Mouse (Mus musculus) cerebellum, adult 11-12 months (tissue): ENCODE results near the gene Gm42906.

Source experiments
- DNase-seq: peaks from one replicate; pipeline ENCODE4 v3.0.0; 2022

Gene Gm42906

GRCm38 (mm10) chr5:151142241-151142640, 285.7 kb downstream of the Gm42906 start:
- no peak for DNase-seq

GRCm38 (mm10) chr5:151137901-151138300, 290.1 kb downstream of the Gm42906 start:
- DNase-seq: no peak

- no peak for DNase-seq
Observed at GRCm38 (mm10) chr5:151137311-151137710, 290.7 kb downstream of the Gm42906 start.

DNA sequence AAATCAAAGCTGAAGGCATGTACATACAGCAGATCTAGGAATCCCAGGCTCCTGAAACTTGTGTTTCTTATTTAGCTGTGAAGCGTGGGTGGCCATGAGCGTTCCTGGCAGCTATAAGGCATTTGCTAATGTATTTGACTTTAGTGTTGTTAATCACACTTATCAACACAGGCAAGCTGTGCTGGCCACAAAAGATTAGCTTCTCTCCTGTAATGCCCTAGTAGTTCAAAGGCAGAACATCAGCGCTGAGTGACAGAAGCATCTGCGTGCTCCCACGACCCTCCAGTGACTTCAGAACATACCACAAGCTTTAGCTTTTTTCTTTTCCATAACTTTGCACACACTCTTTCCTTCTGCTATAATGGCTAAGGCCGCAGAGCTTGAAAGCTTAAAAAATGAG, 292.0 kb downstream of the Gm42906 start:
- DNase-seq: no peak

GRCm38 (mm10) chr5:151135078-151135826, 292.7 kb downstream of the Gm42906 start:
- no peak for DNase-seq

- no peak for DNase-seq
Observed at GRCm38 (mm10) chr5:151134202-151134601, 293.8 kb downstream of the Gm42906 start.

GRCm38 (mm10) chr5:151133744-151134143, 294.2 kb downstream of the Gm42906 start:
- no peak for DNase-seq

DNA sequence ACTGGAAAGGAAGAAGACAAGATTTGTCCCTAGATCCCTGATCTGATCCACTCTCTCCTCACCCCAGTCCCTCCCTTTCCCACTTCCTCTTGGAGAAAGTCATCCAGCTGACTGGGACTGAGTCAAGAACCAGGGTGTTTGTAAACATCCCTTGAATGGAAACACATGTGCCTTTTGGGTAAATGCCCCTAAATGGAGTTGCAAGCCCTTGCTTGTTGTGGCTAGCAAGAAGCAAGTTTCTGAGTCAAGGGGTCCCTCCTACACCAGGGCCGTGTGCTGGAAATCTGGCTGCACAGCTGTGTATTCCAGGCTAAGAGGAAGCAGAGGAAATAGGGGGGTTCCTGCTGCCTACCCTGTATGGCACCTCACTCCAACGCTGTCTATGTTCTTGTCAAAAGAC, 298.2 kb downstream of the Gm42906 start:
- no peak for DNase-seq

DNA sequence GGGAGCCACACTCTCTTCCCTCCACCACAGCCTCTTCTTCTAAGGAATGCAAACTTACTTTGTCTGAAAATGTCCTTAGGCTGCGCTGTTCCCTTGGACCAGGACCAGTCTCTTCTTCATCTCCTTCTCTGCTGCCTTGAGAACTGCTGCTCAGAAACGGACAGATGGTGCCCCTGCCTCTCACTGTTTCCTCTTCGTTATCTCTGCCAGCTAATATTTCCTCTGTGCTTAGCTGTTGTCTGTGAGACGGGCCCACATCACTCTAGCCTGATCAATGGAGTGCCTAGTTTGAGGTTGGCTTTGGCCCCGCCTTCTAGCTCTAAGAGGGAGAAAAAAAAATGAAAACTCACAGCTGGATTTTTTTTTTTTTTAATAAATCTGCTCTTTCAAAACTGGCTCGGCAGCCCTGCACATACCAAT, 300.7 kb downstream of the Gm42906 start:
- no peak for DNase-seq

- DNase-seq: no peak
Observed at GRCm38 (mm10) chr5:151126608-151127005, 301.4 kb downstream of the Gm42906 start.

- DNase-seq: no peak
Observed at GRCm38 (mm10) chr5:151125985-151126607, 301.9 kb downstream of the Gm42906 start.

DNA sequence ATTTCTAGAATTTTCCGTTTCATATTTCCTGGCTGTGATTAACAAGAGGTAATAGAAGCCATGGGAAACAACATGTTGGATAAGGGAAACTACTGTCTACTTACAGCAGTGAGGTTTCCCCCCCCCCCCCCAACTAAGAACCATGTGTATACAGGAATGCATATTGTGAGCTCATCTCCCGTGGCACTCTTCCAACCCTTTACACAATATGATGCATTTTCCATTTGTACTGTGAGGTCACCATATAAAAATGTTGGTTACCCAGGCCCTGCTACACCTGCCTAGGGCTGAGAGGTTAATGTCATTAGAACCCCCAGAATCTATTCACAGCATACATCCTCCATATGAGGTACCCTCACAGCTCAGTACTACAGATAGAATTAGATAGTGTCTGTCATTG, 310.1 kb downstream of the Gm42906 start:
- no peak for DNase-seq

GRCm38 (mm10) chr5:151116192-151116887, 311.6 kb downstream of the Gm42906 start:
- no peak for DNase-seq

DNA sequence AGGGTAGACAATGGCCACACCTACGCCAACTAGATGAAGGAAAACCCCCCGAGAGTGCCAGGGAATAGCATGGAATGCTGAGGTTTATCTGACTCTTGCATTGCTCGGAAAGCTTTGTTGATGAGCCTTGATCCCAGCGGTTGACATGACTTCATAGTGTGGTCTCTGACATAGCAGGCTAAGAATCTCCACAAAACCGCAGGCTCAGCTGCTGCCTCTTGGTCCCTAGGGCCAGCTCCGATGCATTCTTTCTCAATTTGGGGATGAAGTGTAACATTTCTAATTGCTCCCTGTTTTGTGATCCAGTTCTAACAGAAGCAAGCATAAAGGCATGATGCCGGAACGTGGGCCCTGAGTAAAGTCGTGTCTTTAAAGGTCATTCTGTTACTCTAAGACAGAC, 315.2 kb downstream of the Gm42906 start:
- DNase-seq: no peak

DNA sequence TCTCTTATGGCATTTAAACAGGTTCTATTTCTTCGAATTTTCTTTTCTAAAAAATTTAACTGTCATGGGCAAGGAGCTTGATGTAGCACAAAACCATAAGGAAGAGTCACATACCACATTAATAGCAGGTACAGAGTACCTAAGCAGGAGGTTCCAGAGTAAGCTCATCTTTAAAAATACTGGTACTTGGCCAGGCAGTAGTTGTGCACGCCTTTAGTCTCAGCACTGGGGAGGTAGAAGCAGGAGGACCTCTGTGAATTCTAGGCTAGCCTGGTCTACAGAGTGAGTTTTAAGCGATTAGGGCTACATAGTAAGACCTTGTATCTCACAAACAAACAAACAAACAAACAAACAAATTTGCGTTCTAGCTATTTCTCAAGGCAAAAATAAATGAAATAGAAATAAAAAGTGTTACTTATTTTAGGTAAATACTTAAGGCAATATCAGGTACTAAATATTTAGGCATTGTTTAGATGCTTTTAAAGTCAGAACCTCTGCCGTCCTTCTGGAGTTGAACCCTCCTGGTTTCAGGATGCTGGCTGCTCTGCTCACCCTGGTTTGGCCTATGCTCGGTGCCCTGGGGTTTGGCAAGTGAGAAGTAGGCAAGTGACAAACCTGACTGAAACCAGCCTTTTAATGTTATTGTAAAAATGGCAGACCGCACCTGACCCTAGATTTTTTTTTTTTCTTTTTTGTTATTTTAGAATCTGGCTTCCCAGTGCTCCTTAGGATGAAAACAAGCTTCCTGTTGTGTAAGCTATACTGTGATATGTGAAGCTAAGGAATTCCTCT, 316.7 kb downstream of the Gm42906 start:
- DNase-seq: no peak

DNA sequence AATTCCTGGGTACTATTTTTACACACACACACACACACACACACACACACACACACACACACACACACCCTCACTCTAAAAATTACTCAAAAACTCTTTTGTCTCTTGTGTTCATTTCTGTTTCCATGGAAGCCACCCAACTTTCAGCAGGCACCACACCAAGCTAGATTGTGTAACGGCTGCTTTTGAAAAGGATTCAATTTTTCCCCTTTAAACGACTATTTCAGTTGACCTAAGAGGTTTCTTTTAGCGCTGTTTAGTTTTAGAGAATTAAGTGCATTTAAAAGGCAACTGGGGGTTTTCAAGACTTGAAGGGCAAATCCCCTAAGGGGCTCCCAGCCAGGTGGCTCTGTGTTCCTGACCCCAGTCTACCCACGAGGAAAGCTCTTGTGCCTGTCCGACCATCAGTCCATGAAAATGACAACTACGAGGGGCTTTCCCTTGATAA, 317.5 kb downstream of the Gm42906 start:
- DNase-seq: no peak

GRCm38 (mm10) chr5:151109822-151110221, 318.1 kb downstream of the Gm42906 start:
- no peak for DNase-seq

- no peak for DNase-seq
Observed at GRCm38 (mm10) chr5:151108955-151109354, 319.0 kb downstream of the Gm42906 start.

DNA sequence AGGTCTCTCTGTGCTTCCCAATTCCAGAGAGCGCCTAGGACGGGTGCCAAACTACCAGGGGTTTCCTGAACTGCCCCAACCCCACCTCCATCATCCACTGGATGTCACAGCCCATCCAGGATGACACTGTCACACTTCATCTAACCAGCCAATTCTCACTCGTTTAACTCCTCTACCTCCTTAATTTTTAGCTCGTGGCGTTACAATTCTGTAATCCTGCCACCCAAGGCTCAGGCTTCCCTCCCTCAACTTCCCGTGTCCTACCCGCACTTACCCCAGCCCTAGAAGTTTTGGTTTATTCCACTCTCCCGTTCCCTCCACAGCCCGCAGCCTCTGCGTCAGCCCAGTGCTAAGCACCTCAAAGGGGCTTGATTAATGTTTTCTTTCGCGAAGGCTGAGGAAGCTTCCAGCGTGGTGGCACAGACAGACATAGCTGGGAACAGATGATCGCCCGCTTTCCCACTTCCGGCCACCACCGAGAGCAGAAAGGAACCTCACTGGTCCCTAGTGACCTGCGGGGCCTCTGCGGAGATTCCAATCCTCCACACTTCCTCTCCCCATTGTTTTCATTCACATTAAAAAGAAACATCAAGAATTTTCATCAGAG, 319.6 kb downstream of the Gm42906 start:
- DNase-seq: no peak

DNA sequence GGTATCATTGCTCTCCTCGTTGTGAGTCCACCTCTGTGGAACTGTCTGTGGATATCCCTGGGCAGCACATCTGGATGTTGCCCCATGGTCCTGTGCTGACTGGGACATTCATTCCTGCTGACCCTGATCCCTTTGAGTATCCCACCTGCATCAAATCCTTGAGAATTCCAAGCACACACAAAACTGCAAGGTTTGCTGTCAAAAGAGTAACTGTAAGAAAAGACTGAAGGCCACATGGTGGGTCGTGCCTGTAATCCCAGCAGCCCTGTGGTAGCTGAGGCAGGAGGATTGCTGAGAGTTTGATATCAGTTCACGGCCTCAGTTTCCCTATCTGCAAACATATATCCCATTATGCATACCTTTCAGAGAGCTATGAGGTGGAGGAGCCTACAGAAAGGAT, 321.1 kb downstream of the Gm42906 start:
- no peak for DNase-seq

DNA sequence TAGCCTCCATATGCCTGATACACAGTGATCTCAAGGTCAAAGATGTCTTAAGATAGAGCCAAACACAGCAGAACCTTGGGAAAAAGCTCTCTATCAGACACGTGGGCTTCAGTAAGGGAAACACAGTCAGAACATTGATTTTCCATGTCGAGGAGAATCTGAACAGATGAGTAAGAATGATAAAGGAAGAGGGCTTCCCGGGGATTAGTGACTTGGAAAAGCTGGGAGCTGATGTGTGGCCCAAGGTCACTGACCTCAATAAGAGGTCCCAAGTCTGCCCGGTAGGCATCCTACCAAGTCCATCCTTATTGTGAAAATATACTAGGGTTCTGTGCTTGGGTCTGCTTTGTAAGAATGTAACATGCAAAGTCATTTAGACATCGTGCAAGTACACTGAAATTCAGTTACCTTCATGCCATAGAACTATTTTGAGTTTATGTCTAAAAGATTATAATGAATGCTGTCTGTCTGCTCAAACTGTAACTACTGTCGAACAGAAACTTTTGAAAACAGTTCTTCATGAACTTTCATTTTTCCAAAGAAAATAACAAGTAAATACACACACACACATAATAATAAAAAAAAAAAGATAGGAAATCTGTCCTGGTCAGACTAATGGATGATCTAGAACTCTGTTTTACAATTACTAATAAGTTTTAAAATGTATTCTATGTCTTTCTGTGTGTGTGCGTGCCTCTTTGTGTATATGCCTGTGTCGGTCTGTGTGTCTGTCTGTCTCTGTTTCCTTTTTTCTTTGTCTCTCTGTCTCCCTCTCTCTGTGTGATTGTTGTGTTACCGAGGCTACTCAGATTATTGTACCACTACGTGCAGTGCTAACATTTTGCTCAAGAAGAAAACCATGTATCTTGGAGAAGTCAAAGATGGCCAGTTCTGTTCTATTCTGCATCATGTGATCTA, 322.6 kb downstream of the Gm42906 start:
- no peak for DNase-seq
